Mouse (Mus musculus): ENCODE results near the gene Lnp1. TPM values are rescaled to one million over a fixed set of nuclear protein-coding genes. Genes with fewer than 3 reads are reported as not detected.

Lnp1 gene
- not detected for polyA plus RNA-seq (2015; fragmentation: Illumina TruSeq; extraction: RNeasy Lipid Tissue Mini Kit (QIAGEN cat#74804); ENCODE audit: insufficient read depth, low read depth, low replicate concordance)

GRCm38 (mm10) chr16:56928023-56928422 is at the start of gene Lnp1:
Gene Lnp1, minus strand, starts transcription at chr16:56928061.

GRCm38 (mm10) chr16:56885824-56886615 is 41.8 kb downstream of the Lnp1 start, which contains the start of gene Tmem45a:
Gene Tmem45a, minus strand, starts transcription at chr16:56886166.

Other genes with a start within 250 kb of the Lnp1 start
- 11.6 TPM for gene Tfg, start 210.6 kb downstream of the Lnp1 start, polyA plus RNA-seq (2015; fragmentation: Illumina TruSeq; extraction: RNeasy Lipid Tissue Mini Kit (QIAGEN cat#74804); ENCODE audit: insufficient read depth, low read depth, low replicate concordance)
- gene Adgrg7, start 132.2 kb downstream of the Lnp1 start, polyA plus RNA-seq (2015; fragmentation: Illumina TruSeq; extraction: RNeasy Lipid Tissue Mini Kit (QIAGEN cat#74804); ENCODE audit: insufficient read depth, low read depth, low replicate concordance): not detected
- 1.4 TPM for gene Tmem45a, start 41.9 kb downstream of the Lnp1 start, polyA plus RNA-seq (2015; fragmentation: Illumina TruSeq; extraction: RNeasy Lipid Tissue Mini Kit (QIAGEN cat#74804); ENCODE audit: insufficient read depth, low read depth, low replicate concordance)
- not detected for gene Tmem45a2, start 143.3 kb upstream of the Lnp1 start, polyA plus RNA-seq (2015; fragmentation: Illumina TruSeq; extraction: RNeasy Lipid Tissue Mini Kit (QIAGEN cat#74804); ENCODE audit: insufficient read depth, low read depth, low replicate concordance)
- gene Tomm70a, start 193.6 kb upstream of the Lnp1 start, polyA plus RNA-seq (2015; fragmentation: Illumina TruSeq; extraction: RNeasy Lipid Tissue Mini Kit (QIAGEN cat#74804); ENCODE audit: insufficient read depth, low read depth, low replicate concordance): 6.7 TPM
- 5.5 TPM for gene Nit2, start 239.3 kb upstream of the Lnp1 start, polyA plus RNA-seq (2015; fragmentation: Illumina TruSeq; extraction: RNeasy Lipid Tissue Mini Kit (QIAGEN cat#74804); ENCODE audit: insufficient read depth, low read depth, low replicate concordance)

All from pancreas, adult 10 weeks (tissue).